Mouse (Mus musculus): ENCODE measurements around the gene Atp5j2.
"Not testable (repeated sequence)": the region's sequence is repeated elsewhere in the genome, so short reads cannot be mapped to it uniquely, and the experiment has no call there.

Atp5j2 gene

DNA sequence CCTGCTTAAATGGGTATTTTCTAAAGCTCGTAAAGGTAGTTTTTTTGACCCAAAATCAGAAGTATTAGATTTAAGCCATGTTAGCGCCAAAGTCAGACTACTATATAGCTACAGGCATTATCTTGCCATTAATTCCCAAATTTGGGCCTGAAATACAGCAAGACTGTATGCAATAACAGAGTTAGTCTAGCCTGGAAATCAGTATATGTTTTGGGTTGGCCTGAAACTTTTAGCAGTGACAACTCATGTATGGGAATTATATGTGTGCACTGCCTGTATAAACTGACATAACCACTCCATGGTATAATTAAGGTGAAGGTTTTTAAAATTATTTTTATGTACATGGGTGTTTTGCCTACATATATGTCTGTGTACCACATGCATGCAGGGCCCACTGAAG, at the start of gene Atp5j2:
Gene Atp5j2 (minus strand): TSS at position 101 of the 400 bp plus-strand sequence.
- no peak for DNase-seq (ENCODE audit: low spot score)

- peak; percentile 58 for DNase-seq (ENCODE audit: low spot score)
Measured at GRCm38 (mm10) chr5:145234636-145235035, 42.8 kb upstream of the Atp5j2 start.

DNA sequence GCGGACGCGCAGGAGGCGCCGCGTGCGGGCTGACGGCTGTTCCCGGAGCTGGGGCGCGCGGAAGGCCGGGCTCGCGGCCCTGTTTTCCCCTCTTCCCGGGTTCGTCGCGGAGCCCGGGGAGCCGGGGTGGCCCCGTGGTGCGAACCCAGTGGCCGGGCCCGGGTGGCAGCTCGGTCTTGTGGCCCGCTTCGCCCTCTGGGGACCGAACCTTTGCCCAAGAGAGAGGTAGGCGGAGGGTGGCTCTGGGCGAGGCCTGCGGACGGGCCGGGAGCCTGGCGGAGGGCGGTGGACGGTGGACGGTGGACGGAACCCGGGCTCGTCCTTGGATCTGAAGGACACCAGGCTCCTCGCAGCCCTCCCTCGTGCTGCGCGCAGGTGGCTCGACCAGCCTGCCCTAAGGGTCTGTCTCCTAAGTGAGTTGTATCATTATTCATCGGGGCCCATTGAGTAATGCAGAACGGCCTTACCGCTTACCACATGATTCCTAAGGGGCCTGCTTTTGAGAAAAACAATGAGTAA, 40.1 kb upstream of the Atp5j2 start:
- peak; percentile 24 for DNase-seq (ENCODE audit: low spot score)

DNA sequence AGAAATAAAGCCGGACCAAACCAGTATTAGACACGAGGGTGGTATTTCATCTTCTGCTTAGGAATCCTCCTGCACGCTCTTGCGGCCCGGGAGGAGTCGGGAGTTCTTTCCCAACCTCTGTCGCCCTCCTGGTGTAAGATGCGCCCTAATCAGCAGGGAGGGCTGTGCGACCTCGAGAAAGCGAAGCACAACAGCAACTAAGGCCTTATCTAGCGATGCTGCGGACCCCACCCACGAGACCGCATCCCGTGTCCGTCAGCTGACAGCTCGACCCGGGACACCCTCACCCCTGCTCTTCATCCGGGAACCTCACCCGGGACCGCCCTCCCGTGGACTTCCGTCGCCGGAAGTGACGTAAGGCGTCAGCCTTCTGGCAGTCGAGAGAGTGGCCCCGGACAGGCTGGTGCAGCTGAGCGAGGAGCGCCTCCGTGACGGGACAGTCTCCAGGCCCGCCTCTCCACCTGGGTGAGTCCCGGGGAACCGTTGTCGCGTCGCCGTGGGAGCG, 39.6 kb upstream of the Atp5j2 start, which contains the start of gene Zfp655:
Gene Zfp655 (plus strand): TSS at position 349 of the 505 bp plus-strand sequence.
- peak; percentile 95 for DNase-seq (ENCODE audit: low spot score)

DNA sequence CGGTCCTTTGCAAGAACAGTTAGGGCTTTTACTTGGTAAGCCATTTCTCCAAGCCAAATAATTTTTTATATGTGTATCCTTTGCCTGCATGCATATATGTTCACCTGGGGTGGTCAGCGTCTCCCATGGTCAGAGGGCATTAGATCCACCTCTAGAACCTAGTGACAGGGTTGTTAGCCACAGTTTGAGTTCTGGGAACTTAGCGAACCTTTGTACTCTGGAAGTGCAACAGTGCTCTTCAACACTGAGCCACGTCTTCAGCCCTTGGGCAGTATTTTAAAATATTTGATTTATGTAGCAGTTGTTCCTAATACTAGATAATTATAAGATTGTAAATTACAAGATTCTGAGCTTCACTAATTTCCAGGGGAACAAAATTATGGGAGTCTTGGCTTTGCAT, 38.8 kb upstream of the Atp5j2 start:
- DNase-seq (ENCODE audit: low spot score): no peak

GRCm38 (mm10) chr5:145229283-145229682, 37.4 kb upstream of the Atp5j2 start:
- DNase-seq (ENCODE audit: low spot score): not testable (repeated sequence)

GRCm38 (mm10) chr5:145226453-145226852, 34.6 kb upstream of the Atp5j2 start:
- DNase-seq (ENCODE audit: low spot score): no peak

- DNase-seq (ENCODE audit: low spot score): no peak
Measured at GRCm38 (mm10) chr5:145223395-145223794, 31.5 kb upstream of the Atp5j2 start.

DNA sequence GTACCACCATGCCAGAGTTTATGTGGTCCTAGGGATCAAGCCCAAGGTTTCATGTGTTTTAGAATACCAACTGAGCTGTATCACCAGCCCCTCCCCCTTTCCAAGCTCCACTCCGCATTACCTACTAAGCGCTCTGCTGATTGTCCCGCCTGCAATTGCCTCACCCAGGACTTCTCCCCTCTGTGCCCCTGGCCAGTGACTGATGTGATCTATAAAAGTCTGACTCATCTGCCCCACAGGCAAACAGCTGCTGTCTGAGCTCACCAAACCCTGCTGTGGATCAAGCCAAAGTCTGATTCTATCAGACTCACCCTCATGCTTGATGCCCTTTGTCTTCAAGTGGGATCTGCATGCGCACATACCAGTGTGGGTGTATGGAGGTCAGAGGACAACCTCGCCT, 31.0 kb upstream of the Atp5j2 start:
- DNase-seq (ENCODE audit: low spot score): no peak

- DNase-seq (ENCODE audit: low spot score): no peak
Measured at GRCm38 (mm10) chr5:145219981-145220380, 28.1 kb upstream of the Atp5j2 start.

GRCm38 (mm10) chr5:145218671-145219070, 26.8 kb upstream of the Atp5j2 start:
- no peak for DNase-seq (ENCODE audit: low spot score)

GRCm38 (mm10) chr5:145218206-145218605, 26.3 kb upstream of the Atp5j2 start:
- no peak for DNase-seq (ENCODE audit: low spot score)

DNA sequence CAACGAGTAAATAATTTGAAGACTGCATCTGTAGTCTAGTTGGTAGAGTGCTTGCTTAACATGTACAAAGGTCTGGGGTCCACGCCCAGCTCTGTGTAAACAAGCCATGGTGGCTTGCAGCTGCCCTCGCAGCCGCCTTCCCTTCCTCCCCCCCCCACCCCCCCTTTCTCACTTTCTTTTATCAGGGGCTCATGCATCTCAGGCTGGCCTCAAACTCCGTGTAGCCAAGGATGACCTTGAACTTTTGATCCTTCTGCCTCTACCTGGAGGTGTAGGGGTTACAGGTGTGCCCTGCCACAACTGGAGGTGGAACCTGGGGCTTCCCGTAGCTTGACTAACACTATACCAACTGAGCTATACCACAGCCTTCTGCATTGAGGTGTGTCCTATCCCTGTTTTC, 25.9 kb upstream of the Atp5j2 start:
- DNase-seq (ENCODE audit: low spot score): no peak

GRCm38 (mm10) chr5:145214679-145215078, 22.8 kb upstream of the Atp5j2 start:
- DNase-seq (ENCODE audit: low spot score): no peak

GRCm38 (mm10) chr5:145213505-145213904, 21.6 kb upstream of the Atp5j2 start:
- DNase-seq (ENCODE audit: low spot score): no peak

DNA sequence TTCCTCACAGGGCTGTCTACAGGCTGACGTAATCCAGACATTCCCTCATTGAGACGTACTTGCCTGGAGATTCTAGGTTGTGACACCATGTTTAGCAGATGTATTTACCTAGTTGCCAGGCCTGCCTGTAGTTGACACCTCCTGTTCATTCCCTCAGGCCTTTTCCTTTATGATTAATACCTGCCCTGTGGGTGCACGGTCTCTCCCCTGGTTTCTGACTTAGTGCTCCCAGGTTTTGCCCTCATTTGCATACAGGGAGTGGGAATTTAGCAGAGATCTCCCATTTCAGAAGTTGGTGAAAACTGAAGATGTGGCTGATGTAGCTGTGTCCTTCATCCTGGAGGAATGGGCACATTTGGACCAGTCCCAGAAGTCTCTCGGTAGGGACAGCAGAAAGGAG, 20.4 kb upstream of the Atp5j2 start:
- no peak for DNase-seq (ENCODE audit: low spot score)

DNA sequence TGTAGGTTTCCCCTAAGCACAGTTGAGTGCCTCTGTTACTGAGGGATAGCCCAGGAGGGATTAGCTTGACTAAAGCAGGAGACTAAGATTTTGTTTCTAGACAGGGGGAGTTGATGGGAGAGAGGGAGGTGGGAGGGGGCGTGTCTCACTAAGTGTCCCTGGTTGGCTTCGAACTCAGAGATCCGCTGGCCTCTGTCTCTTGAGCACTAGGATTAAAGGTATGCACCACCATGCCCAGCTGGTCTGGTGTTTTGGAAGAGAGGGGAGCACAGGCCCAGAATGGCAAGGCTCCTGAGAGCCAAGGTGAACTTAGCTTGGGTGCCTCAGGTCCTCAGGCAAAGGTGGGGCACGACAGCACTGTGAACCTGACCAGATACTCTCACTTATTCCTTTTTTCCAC, 19.5 kb upstream of the Atp5j2 start:
- DNase-seq (ENCODE audit: low spot score): no peak

- not testable (repeated sequence) for DNase-seq (ENCODE audit: low spot score)
Measured at GRCm38 (mm10) chr5:145208391-145208790, 16.5 kb upstream of the Atp5j2 start.

DNA sequence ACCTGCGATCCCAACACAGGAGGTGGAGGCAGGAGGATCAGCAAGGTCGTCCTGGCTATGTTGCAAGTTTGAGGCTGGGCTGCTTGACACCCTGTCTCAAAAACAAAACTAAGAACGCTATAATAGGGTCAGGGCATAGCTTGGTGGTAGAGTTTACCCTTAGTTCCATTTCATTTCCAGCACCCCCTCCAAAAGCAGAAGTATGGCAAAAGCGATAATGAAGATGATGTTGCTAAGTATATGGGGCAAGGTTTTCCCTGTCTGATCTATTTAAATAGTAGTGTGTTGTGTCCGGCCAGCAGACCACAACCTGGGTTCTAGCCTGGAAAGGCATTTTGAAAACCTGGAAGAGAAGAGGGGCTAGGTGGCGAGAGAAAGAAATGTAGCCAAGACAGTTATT, 16.1 kb upstream of the Atp5j2 start:
- no peak for DNase-seq (ENCODE audit: low spot score)

DNA sequence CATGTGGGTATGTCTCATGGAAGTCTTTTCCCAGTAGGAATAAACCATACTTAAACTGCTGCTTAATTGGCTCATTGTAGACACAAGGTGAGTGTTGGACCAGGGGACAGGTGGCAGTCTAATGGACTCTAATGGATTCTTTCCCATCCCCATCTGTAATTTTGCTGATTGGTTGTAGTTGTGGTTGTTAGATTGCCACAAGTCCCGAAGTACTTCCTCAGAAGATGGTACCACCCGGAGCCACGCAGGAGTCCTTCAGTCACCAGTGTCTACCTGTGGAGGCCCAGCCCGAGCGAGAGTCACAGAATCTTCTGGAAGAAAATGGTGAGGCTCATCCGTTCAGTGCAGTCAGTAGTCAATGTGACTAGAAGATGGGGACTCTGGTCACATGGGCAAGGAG, 15.5 kb upstream of the Atp5j2 start:
- DNase-seq (ENCODE audit: low spot score): no peak

DNA sequence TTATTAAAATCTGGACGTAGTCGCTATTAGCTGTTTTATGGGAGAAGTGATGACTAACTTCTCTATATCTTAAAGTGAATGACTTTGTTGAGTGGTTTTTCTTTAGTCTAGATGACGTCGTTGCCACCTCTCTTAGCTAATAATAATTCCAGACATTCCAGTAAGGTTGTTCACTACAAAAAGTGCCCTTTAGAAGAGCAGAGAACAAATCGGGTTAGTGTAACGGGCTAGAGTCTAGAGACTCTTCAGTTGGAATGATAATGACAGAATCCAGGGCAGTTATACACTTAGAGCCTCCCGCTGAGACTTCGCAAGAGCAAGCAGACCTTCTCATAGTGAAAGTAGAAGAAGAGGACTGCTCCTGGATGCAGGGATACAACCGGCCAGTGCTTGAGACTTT, 13.2 kb upstream of the Atp5j2 start:
- DNase-seq (ENCODE audit: low spot score): no peak

- peak; percentile 99 for DNase-seq (ENCODE audit: low spot score)
Measured at GRCm38 (mm10) chr5:145203936-145204691, 12.3 kb upstream of the Atp5j2 start, which contains the start of gene Zkscan5. TSS of gene Zkscan5 (plus strand) at chr5:145204562.

DNA sequence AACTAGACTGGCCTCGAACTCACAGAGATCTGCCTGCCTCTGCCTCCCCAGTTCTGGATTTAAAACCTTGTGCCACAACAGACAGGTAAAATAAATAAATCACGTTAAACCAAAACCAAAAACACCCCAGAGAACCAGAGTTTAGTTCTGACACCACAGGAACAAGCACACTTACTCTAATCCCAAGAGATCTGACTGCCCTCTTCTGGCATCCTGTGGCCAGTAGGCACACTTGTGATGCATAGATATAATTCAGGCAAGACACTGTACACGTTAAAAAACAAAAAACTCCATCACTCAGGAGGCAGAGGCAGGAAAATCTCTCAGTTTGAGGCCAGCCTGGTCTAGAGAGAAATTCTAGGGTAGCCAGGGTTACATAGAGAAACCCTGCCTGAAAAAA, 10.6 kb upstream of the Atp5j2 start:
- no peak for DNase-seq (ENCODE audit: low spot score)
